ENCODE assay signal across 9 mouse cellular contexts in genomic region chr7:111782126-111782525, GRCm38 (mm10). TPM values are rescaled to one million over a fixed set of nuclear protein-coding genes. Genes with fewer than 3 reads are reported as not detected.
DNase-seq lines count a peak whose midpoint lies in the region; ATAC-seq and TF ChIP-seq lines count a peak whose summit lies in the region.
"Had no signal": no experiment of that assay in that cellular context is flagged by ENCODE, and none has a peak within 500 bp of the region (broad histone marks: within the 10 kb centered on the region; RNA-seq: fewer than 3 reads in every experiment).

No protein-coding gene starts in this region.

- ATAC-seq in intestine, postnatal 0 days = no peak
- no peak for ATAC-seq in intestine, embryonic 15.5 days
- no peak for ATAC-seq in midbrain, postnatal 0 days (ENCODE audit: low FRiP score)

- TF ChIP-seq CTCF in intestine, postnatal 0 days (IDR thresholded peaks at IDR 0.05; ENCODE audit: low read depth) = peak; percentile 96
- TF ChIP-seq CTCF in midbrain, postnatal 0 days (IDR thresholded peaks at IDR 0.05) = peak; percentile 94

- no peaks in the 10 kb centered on the region for H3K36me3 ChIP-seq in intestine, postnatal 0 days (ENCODE audit: control insufficient read depth, insufficient read depth)
- H3K36me3 ChIP-seq in intestine, embryonic 15.5 days = no peaks in the 10 kb centered on the region
- H3K36me3 ChIP-seq in midbrain, postnatal 0 days (ENCODE audit: insufficient read depth, low read length) = no peaks in the 10 kb centered on the region
- H3K36me3 ChIP-seq: embryonic facial prominence, embryonic 13.5 days had no signal

- H3K9me3 ChIP-seq in intestine, postnatal 0 days (ENCODE audit: control insufficient read depth) = no peaks in the 10 kb centered on the region
- H3K9me3 ChIP-seq in intestine, embryonic 15.5 days = no peaks in the 10 kb centered on the region
- no peaks in the 10 kb centered on the region for H3K9me3 ChIP-seq in midbrain, postnatal 0 days (ENCODE audit: low read length)
- H3K9me3 ChIP-seq: embryonic facial prominence, embryonic 13.5 days had no signal

- no peaks in the 10 kb centered on the region for H3K4me1 ChIP-seq in intestine, postnatal 0 days (replicated peaks; ENCODE audit: control insufficient read depth, insufficient read depth, low read length)
- 0 out of 2 replicates have a peak, but pooled peaks cover 8% of the 10 kb centered on the region for H3K4me1 ChIP-seq in intestine, embryonic 15.5 days (replicated peaks)
- peaks cover 9% of the 10 kb centered on the region; the same call in 1 of the 2 replicates for H3K4me1 ChIP-seq in midbrain, postnatal 0 days (ENCODE audit: insufficient read depth, low read length)

- H3K27ac ChIP-seq in intestine, postnatal 0 days (ENCODE audit: low read depth, low read length) = no peak overlapping the region
- H3K27ac ChIP-seq in intestine, embryonic 15.5 days = no peak overlapping the region
- H3K27ac ChIP-seq in midbrain, postnatal 0 days (ENCODE audit: low read depth, low read length) = no peak overlapping the region
- H3K27ac ChIP-seq: embryonic facial prominence, embryonic 13.5 days had no signal

- no peak overlapping the region for H3K4me3 ChIP-seq in intestine, postnatal 0 days (ENCODE audit: low read depth, low read length)
- no peak overlapping the region for H3K4me3 ChIP-seq in intestine, embryonic 15.5 days (replicated peaks)
- H3K4me3 ChIP-seq in midbrain, postnatal 0 days (ENCODE audit: low read depth, low read length) = no peak overlapping the region
- H3K4me3 ChIP-seq: embryonic facial prominence, embryonic 13.5 days had no signal

- no peak overlapping the region for H3K9ac ChIP-seq in intestine, postnatal 0 days (ENCODE audit: low read depth, low read length)
- no peak overlapping the region for H3K9ac ChIP-seq in intestine, embryonic 15.5 days
- H3K9ac ChIP-seq in midbrain, postnatal 0 days (replicated peaks; ENCODE audit: low read length, poor library complexity, severe bottlenecking) = no peak overlapping the region
- H3K9ac ChIP-seq: embryonic facial prominence, embryonic 13.5 days had no signal

- peaks cover 11% of the 10 kb centered on the region; the same call in 1 of the 2 replicates for H3K27me3 ChIP-seq in intestine, postnatal 0 days (replicated peaks; ENCODE audit: control insufficient read depth, insufficient read depth, low read length)
- 0 out of 2 replicates have a peak, but pooled peaks cover 6% of the 10 kb centered on the region for H3K27me3 ChIP-seq in intestine, embryonic 15.5 days (replicated peaks)
- H3K27me3 ChIP-seq in midbrain, postnatal 0 days (ENCODE audit: insufficient read depth, low read length) = no peaks in the 10 kb centered on the region

- peak; percentile 75 for DNase-seq in NIH3T3 (ENCODE audit: low read depth)
- DNase-seq in cerebellum, postnatal 14 days = peak; percentile 84 to 87
- peak; percentile 64 for DNase-seq in heart, adult 8-10 months (ENCODE audit: low spot score)
- peak; percentile 55 for DNase-seq in left cerebral cortex, adult 11 months (ENCODE audit: low spot score)
- peak; percentile 73 for DNase-seq in midbrain, postnatal 0 days (ENCODE audit: low spot score)
- peak; percentile 62 for DNase-seq in urinary bladder, postnatal 25 days (ENCODE audit: low spot score)

- no peak overlapping the region for H3K4me2 ChIP-seq in intestine, postnatal 0 days (replicated peaks; ENCODE audit: low read depth)
- no peak overlapping the region for H3K4me2 ChIP-seq in intestine, embryonic 15.5 days (replicated peaks)
- H3K4me2 ChIP-seq in midbrain, postnatal 0 days (ENCODE audit: low read depth, low read length, poor library complexity, severe bottlenecking) = no peak overlapping the region
- H3K4me2 ChIP-seq: embryonic facial prominence, embryonic 13.5 days had no signal

- WGBS in intestine, postnatal 0 days = 49% methylated on average over 5 of the region's 5 CpGs
- WGBS in intestine, embryonic 15.5 days = 48% methylated on average over 5 of the region's 5 CpGs
- WGBS in midbrain, postnatal 0 days = 61% methylated on average over 5 of the region's 5 CpGs

RNA-seq across cellular contexts. Expression of gene Galnt18, which starts 2.3 kb away (rescaled TPM):
- 6.9 and 7.8 TPM in 2 replicates for polyA plus RNA-seq in intestine, postnatal 0 days (2015; fragmentation: Nextera tagmentation; extraction: Ambion mirVana)
- 19.4 and 21.3 TPM in 2 replicates for polyA plus RNA-seq in intestine, embryonic 15.5 days (2015; fragmentation: Nextera tagmentation; extraction: Ambion mirVana)
- total RNA-seq in heart, adult 8-10 months (2022) = 10 to 100 TPM in 2 of 4 experiments, 1 to 10 TPM in 2; 7.4 to 10.8 (median 9.5) TPM
- 20.2 and 25.0 TPM in 2 replicates for total RNA-seq in midbrain, postnatal 0 days (2014; rRNA removed)
- 18.9 and 19.2 TPM in 2 replicates for polyA plus RNA-seq in midbrain, postnatal 0 days (2015; fragmentation: Nextera tagmentation; extraction: Ambion mirVana)
